Mouse (Mus musculus) CH12.LX (cell line): ENCODE results near the gene Srrm4. TPM values are rescaled to one million over a fixed set of nuclear protein-coding genes. Genes with fewer than 3 reads are reported as not detected.

Experiments
- DNase-seq: peaks from one replicate; pipeline ENCODE4 v3.0.0-alpha.2; 2013; ENCODE audit errors: extremely low read depth
- H3K27ac ChIP-seq: 2 replicates; pipeline ENCODE4 v1.5.1; 2012; ENCODE audit warnings: low read depth, mild to moderate bottlenecking, control low read depth, moderate library complexity; ENCODE audit not compliant: insufficient read depth
- H3K27me3 ChIP-seq: replicated peaks from 2 replicates; pipeline ENCODE3; 2012; ENCODE audit warnings: inconsistent platforms
- H3K36me3 ChIP-seq, 2 experiments: replicated peaks in 1 of 2; 2 replicates each; pipeline versions ENCODE3 to v1.6.1; 2012; ENCODE audit warnings: inconsistent platforms in 1 of 2, low read length in 1 of 2, mild to moderate bottlenecking in 1 of 2, mixed read lengths in 1 of 2, moderate library complexity in 1 of 2; ENCODE audit not compliant: control insufficient read depth in 1 of 2, insufficient read depth in 1 of 2
- H3K4me1 ChIP-seq, 2 experiments: 2 replicates each; pipeline ENCODE4 v1.6.1; 2012; ENCODE audit warnings: inconsistent platforms in 1 of 2, moderate library complexity in 1 of 2; ENCODE audit not compliant: insufficient read depth in 2 of 2, control insufficient read depth in 1 of 2
- H3K4me2 ChIP-seq: 2 replicates; pipeline ENCODE4 v1.6.1; 2012; ENCODE audit warnings: low read depth, mild to moderate bottlenecking, control low read depth; ENCODE audit not compliant: poor library complexity, insufficient read depth, severe bottlenecking
- H3K4me3 ChIP-seq, 3 experiments: fragments of 150-350 bp in 1 of 3; sonication (generic) in 1 of 3; replicated peaks in 1 of 3; 2 replicates each; pipeline versions ENCODE3 to v1.5.1; 2011 to 2012; ENCODE audit warnings: low read depth in 2 of 3, low read length in 2 of 3, mild to moderate bottlenecking in 2 of 3, moderate library complexity in 2 of 3, control low read depth in 1 of 3, improper control_type of control experiment in 1 of 3, inconsistent platforms in 1 of 3, mixed read lengths in 1 of 3; ENCODE audit not compliant: poor library complexity in 1 of 3
- H3K79me2 ChIP-seq: replicated peaks from 2 replicates; pipeline ENCODE4 v1.6.1; 2012; ENCODE audit warnings: mild to moderate bottlenecking, moderate library complexity; ENCODE audit not compliant: control insufficient read depth, poor library complexity, insufficient read depth, severe bottlenecking; ENCODE audit errors: extremely low read depth
- H3K9ac ChIP-seq: 2 replicates; pipeline ENCODE4 v1.6.1; 2012; ENCODE audit warnings: low read depth, mild to moderate bottlenecking, control low read depth, moderate library complexity; ENCODE audit not compliant: insufficient read depth
- H3K9me3 ChIP-seq: replicated peaks from 2 replicates; pipeline ENCODE3; 2012; ENCODE audit warnings: low read length, inconsistent platforms, mixed read lengths
- CTCF ChIP-seq, 2 experiments: IDR thresholded peaks in 1 of 2; conservative IDR thresholded peaks in 1 of 2; 2 replicates each; pipeline ENCODE4 v1.5.1; 2011 to 2012; ENCODE audit warnings: low read depth in 2 of 2, low read length in 2 of 2, improper control_type of control experiment in 1 of 2, inconsistent platforms in 1 of 2, mild to moderate bottlenecking in 1 of 2, moderate library complexity in 1 of 2
- ETS1 ChIP-seq: conservative IDR thresholded peaks from 2 replicates; pipeline ENCODE4 v1.6.1; 2012; ENCODE audit warnings: low read depth, mild to moderate bottlenecking, inconsistent platforms, low read length, improper control_type of control experiment, moderate library complexity
- JUN ChIP-seq: IDR thresholded peaks from 2 replicates; pipeline ENCODE4 v1.6.1; 2011; ENCODE audit warnings: low read depth, mild to moderate bottlenecking, low read length, improper control_type of control experiment, moderate library complexity; ENCODE audit not compliant: insufficient read depth
- JUND ChIP-seq: conservative IDR thresholded peaks from 2 replicates; pipeline ENCODE4 v1.6.1; 2011; ENCODE audit warnings: low read depth, low read length, improper control_type of control experiment
- KAT2A ChIP-seq: IDR thresholded peaks from 2 replicates; pipeline ENCODE4 v1.6.1; 2012; ENCODE audit warnings: low read length, improper control_type of control experiment, inconsistent platforms; ENCODE audit not compliant: insufficient replicate concordance
- MAFK ChIP-seq: IDR thresholded peaks from 2 replicates; pipeline ENCODE4 v1.6.1; 2011; ENCODE audit warnings: low read length, improper control_type of control experiment; ENCODE audit not compliant: insufficient replicate concordance
- MAX ChIP-seq: IDR thresholded peaks from 2 replicates; pipeline ENCODE4 v1.6.1; 2011; ENCODE audit warnings: low read length, improper control_type of control experiment
- MEF2A ChIP-seq: IDR thresholded peaks from 2 replicates; pipeline ENCODE4 v1.6.1; 2014; ENCODE audit warnings: low read depth, mild to moderate bottlenecking, inconsistent platforms, low read length, improper control_type of control experiment, borderline replicate concordance
- MYC ChIP-seq: IDR thresholded peaks from 2 replicates; pipeline ENCODE4 v1.6.1; 2011; ENCODE audit warnings: low read depth, mild to moderate bottlenecking, improper control_type of control experiment, low read length
- NELFE ChIP-seq: IDR thresholded peaks from 2 replicates; pipeline ENCODE4 v1.6.1; 2011; ENCODE audit warnings: low read depth, low read length, improper control_type of control experiment
- SMC3 ChIP-seq: IDR thresholded peaks from 2 replicates; pipeline ENCODE4 v1.6.1; 2011; ENCODE audit warnings: low read depth, low read length, improper control_type of control experiment
- TBP ChIP-seq: conservative IDR thresholded peaks from 2 replicates; pipeline ENCODE4 v1.6.1; 2011; ENCODE audit warnings: low read depth, low read length, improper control_type of control experiment
- UBTF ChIP-seq: IDR thresholded peaks from 2 replicates; pipeline ENCODE4 v1.6.1; 2012; ENCODE audit warnings: low read depth, mild to moderate bottlenecking, inconsistent platforms, low read length, improper control_type of control experiment, moderate library complexity
- USF1 ChIP-seq: IDR thresholded peaks from 2 replicates; pipeline ENCODE4 v1.6.1; 2014; ENCODE audit warnings: low read depth, mild to moderate bottlenecking, inconsistent platforms, low read length, improper control_type of control experiment
- ZKSCAN1 ChIP-seq: IDR thresholded peaks from 2 replicates; pipeline ENCODE4 v1.6.1; 2012; ENCODE audit warnings: low read depth, inconsistent platforms, low read length, improper control_type of control experiment, borderline replicate concordance
- ZNF384 ChIP-seq: IDR thresholded peaks from 2 replicates; pipeline ENCODE4 v1.6.1; 2012; ENCODE audit warnings: low read depth, low read length, improper control_type of control experiment, inconsistent platforms
- dilution Hi-C: fragments of 300-500 bp; cut with MboI; formaldehyde crosslinking; loops from 2 replicates; pipeline ENCODE4 v1.14.3; 2020; ENCODE audit warnings: low sequenced_read_pairs; ENCODE audit not compliant: extremely low pct_unique_long_range_greater_than_20kb, extremely low pct_ligation_motif_present
- in situ Hi-C: fragments of 300-500 bp; cut with MboI; formaldehyde crosslinking; loops from 3 replicates; pipeline ENCODE4 v1.14.3; 2019; ENCODE audit warnings: low sequenced_read_pairs, low pct_ligation_motif_present, low pct_unique_long_range_greater_than_20kb, mixed read lengths
- polyA plus RNA-seq: library from polyadenylated mRNA; unstranded; fragments of >175 nt; gene quantifications from 2 replicates; pipeline ENCODE4 v1.2.1, GENCODE M21; 2012; ENCODE audit warnings: low read depth; ENCODE audit not compliant: insufficient read length
- total RNA-seq, 2 experiments: library from RNA; depleted of rRNA; stranded (reverse); fragments of 300-350 nt in 1 of 2; fragments of >200 nt in 1 of 2; gene quantifications; 2 replicates each; pipeline ENCODE4 v1.2.3; 2012 to 2014

The Srrm4 gene
- total and polyA plus RNA-seq, 3 experiments = not detected

GRCm38 (mm10) chr5:116489621-116490020 lies 102.0 kb downstream of the Srrm4 start:
- H3K36me3 ChIP-seq = peaks cover 0 to 2% of the 10 kb centered on the region in 2 experiments
- no peaks in the 10 kb centered on the region for H3K4me1 ChIP-seq
- H3K27ac ChIP-seq = no peak overlapping the region
- dilution Hi-C loops (no loop called here), in situ Hi-C loops (no loop called here)
- H3K4me2 ChIP-seq = no peak overlapping the region
- no peak overlapping the region for H3K9ac ChIP-seq
- no peak overlapping the region for H3K4me3 ChIP-seq
- no peaks in the 10 kb centered on the region for H3K79me2 ChIP-seq
- no peaks in the 10 kb centered on the region for H3K27me3 ChIP-seq
- no peak for DNase-seq
- TF ChIP-seq SMC3 = no peak
- no peak for TF ChIP-seq ZNF384
- no peak for TF ChIP-seq MAFK
- TF ChIP-seq ETS1 = no peak
- no peak for TF ChIP-seq MEF2A
- no peak for TF ChIP-seq MYC
- TF ChIP-seq UBTF = no peak
- TF ChIP-seq KAT2A = no peak
- no peak for TF ChIP-seq MAX
- no peak for TF ChIP-seq JUN
- TF ChIP-seq CTCF (conservative IDR thresholded peaks at IDR 0.05 in 1 of 2, IDR thresholded peaks at IDR 0.05 in 1 of 2; ENCODE audit: low read depth in 2 of 2, low read length in 2 of 2) = no peak
- TF ChIP-seq TBP = no peak
- TF ChIP-seq JUND = no peak
- peaks cover 91% of the 10 kb centered on the region for H3K9me3 ChIP-seq

DNA sequence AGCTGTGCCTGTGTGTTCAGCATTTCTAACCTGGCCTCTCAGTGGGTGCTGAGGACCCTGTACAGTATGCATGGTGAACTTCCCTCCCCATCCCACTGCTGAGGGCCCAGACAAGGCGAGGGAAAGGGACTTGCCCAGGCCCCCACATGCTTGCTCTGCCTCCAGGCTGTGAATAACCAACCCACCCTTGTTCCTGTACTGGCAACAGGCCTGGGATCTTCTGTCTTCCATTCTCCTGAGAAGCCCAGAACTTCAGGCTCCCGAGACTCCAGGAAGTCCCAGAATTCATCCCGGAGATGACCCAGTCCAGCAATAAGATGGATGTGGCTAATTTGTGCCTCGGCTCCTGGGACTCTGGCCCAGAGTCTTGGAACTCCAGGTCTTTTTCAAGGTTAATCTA lies 105.5 kb downstream of the Srrm4 start:
- H3K4me3 ChIP-seq = no peak overlapping the region
- no peak overlapping the region for H3K9ac ChIP-seq
- H3K9me3 ChIP-seq = peaks cover 89% of the 10 kb centered on the region
- H3K36me3 ChIP-seq = no peaks in the 10 kb centered on the region
- in situ Hi-C loops (no loop called here), dilution Hi-C loops (no loop called here)
- no peaks in the 10 kb centered on the region for H3K79me2 ChIP-seq
- DNase-seq = no peak
- TF ChIP-seq ETS1 = no peak
- no peak for TF ChIP-seq ZKSCAN1
- no peak for TF ChIP-seq NELFE
- TF ChIP-seq USF1 = no peak
- H3K27ac ChIP-seq = no peak overlapping the region
- H3K4me1 ChIP-seq = no peaks in the 10 kb centered on the region
- no peak overlapping the region for H3K4me2 ChIP-seq
- H3K27me3 ChIP-seq = no peaks in the 10 kb centered on the region
